Mouse (Mus musculus) cerebellum, adult 2 months (tissue): ENCODE results near the gene Brd4.

Experiments
- CTCF ChIP-seq: fragments of 200-500 bp; IDR thresholded peaks from 2 replicates; pipeline ENCODE4 v1.5.1; 2011; ENCODE audit warnings: low read depth, mild to moderate bottlenecking, control low read depth, low read length, moderate library complexity, borderline replicate concordance; ENCODE audit not compliant: insufficient read depth
- POLR2A ChIP-seq: fragments of 200-500 bp; IDR thresholded peaks from 2 replicates; pipeline ENCODE4 v1.6.1; 2011; ENCODE audit warnings: low read length, control low read depth, borderline replicate concordance; ENCODE audit not compliant: insufficient read depth

DNA sequence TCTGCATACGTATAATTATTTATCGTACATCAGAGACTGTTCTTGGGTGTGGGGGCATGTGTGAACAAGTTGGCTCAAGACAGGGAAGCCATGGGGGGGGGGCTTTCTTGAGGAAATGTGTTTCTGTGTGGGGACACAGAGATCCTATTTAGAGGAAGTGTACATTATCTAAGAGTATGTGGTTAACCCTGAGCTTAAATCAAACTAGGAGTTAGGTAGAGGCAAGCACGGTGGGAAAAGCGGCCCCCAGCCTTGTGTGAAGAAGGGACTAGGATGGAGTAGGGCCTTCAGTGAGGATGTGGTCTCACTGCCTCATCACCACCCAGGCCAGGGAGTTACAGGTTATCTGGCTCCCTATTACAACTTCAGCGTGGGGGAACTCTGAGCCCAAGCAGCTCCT, 88.8 kb downstream of the Brd4 start:
- no peak for TF ChIP-seq POLR2A
- TF ChIP-seq CTCF, result no peak
